Mouse (Mus musculus): ENCODE measurements around the gene Syt1. TPM values are rescaled to one million over a fixed set of nuclear protein-coding genes. Genes with fewer than 3 reads are reported as not detected.
A peak's percentile ranks its signal among the peaks of the same experiment; 100 is the strongest.

Syt1 gene
- total RNA-seq (2021), result under 1 TPM; 0.24 to 0.43 TPM

- DNase-seq, result peak; percentile 22
Observed at GRCm38 (mm10) chr10:109010241-109011193, at the start of gene Syt1. Syt1 (minus strand) TSS chr10:109010982.

GRCm38 (mm10) chr10:109056500-109056899, 45.7 kb upstream of the Syt1 start:
- DNase-seq, result no peak

- DNase-seq, result no peak
Observed at GRCm38 (mm10) chr10:109047537-109047936, 36.8 kb upstream of the Syt1 start.

GRCm38 (mm10) chr10:109046988-109047387, 36.2 kb upstream of the Syt1 start:
- no peak for DNase-seq

GRCm38 (mm10) chr10:109011226-109012165, 714 bp upstream of the Syt1 start:
- DNase-seq, result peak; percentile 15

GRCm38 (mm10) chr10:109009831-109010230, 951 bp downstream of the Syt1 start:
- no peak for DNase-seq

GRCm38 (mm10) chr10:109008456-109008855, 2.3 kb downstream of the Syt1 start:
- no peak for DNase-seq

GRCm38 (mm10) chr10:109003482-109003881, 7.3 kb downstream of the Syt1 start:
- no peak for DNase-seq

- no peak for DNase-seq
Observed at GRCm38 (mm10) chr10:108987250-108987649, 23.5 kb downstream of the Syt1 start.

GRCm38 (mm10) chr10:108979660-108980059, 31.1 kb downstream of the Syt1 start:
- DNase-seq, result peak; percentile 59

GRCm38 (mm10) chr10:108954952-108955351, 55.8 kb downstream of the Syt1 start:
- no peak for DNase-seq

GRCm38 (mm10) chr10:108952182-108952581, 58.6 kb downstream of the Syt1 start:
- no peak for DNase-seq

GRCm38 (mm10) chr10:108936838-108937430, 73.8 kb downstream of the Syt1 start:
- no peak for DNase-seq

GRCm38 (mm10) chr10:108930299-108930698, 80.5 kb downstream of the Syt1 start:
- no peak for DNase-seq

GRCm38 (mm10) chr10:108929676-108930075, 81.1 kb downstream of the Syt1 start:
- no peak for DNase-seq

- no peak for DNase-seq
Observed at GRCm38 (mm10) chr10:108905264-108905663, 105.5 kb downstream of the Syt1 start.

GRCm38 (mm10) chr10:108904371-108904770, 106.4 kb downstream of the Syt1 start:
- DNase-seq, result no peak

- DNase-seq, result no peak
Observed at GRCm38 (mm10) chr10:108896529-108896928, 114.3 kb downstream of the Syt1 start.

- no peak for DNase-seq
Observed at GRCm38 (mm10) chr10:108893288-108893687, 117.5 kb downstream of the Syt1 start.

GRCm38 (mm10) chr10:108892441-108892840, 118.3 kb downstream of the Syt1 start:
- DNase-seq, result no peak

GRCm38 (mm10) chr10:108889084-108889483, 121.7 kb downstream of the Syt1 start:
- DNase-seq, result no peak

- DNase-seq, result no peak
Observed at GRCm38 (mm10) chr10:108886781-108887180, 124.0 kb downstream of the Syt1 start.

GRCm38 (mm10) chr10:108885769-108886168, 125.0 kb downstream of the Syt1 start:
- no peak for DNase-seq
